Mouse (Mus musculus) cerebellum, adult 2 months (tissue): ENCODE results near the gene Rapgef5.

Experiments used
- CTCF ChIP-seq: fragments of 200-500 bp; IDR thresholded peaks from 2 replicates; pipeline ENCODE4 v1.5.1; 2011; ENCODE audit warnings: low read depth, mild to moderate bottlenecking, control low read depth, low read length, moderate library complexity, borderline replicate concordance; ENCODE audit not compliant: insufficient read depth
- POLR2A ChIP-seq: fragments of 200-500 bp; IDR thresholded peaks from 2 replicates; pipeline ENCODE4 v1.6.1; 2011; ENCODE audit warnings: low read length, control low read depth, borderline replicate concordance; ENCODE audit not compliant: insufficient read depth

- no peak for TF ChIP-seq CTCF
- TF ChIP-seq POLR2A: no peak
These were observed 8.2 kb downstream of the Rapgef5 start for GRCm38 (mm10) chr12:117524311-117525013.
